Mouse (Mus musculus) neural tube, embryonic 15.5 days (tissue): ENCODE measurements around the gene Epha3. TPM values are rescaled to one million over a fixed set of nuclear protein-coding genes. Genes with fewer than 3 reads are reported as not detected.

Source experiments
- ATAC-seq: fragments of 200-750 bp; cut with Nextera tagmentation; 2 replicates; pipeline ENCODE4 v1.8.0; 2017; ENCODE audit warnings: mild to moderate bottlenecking, moderate TSS enrichment, moderate library complexity; ENCODE audit not compliant: low FRiP score
- H3K27ac ChIP-seq: fragments of 300-500 bp; sonication (generic); replicated peaks from 2 replicates; pipeline ENCODE4 v1.5.1; 2015; ENCODE audit warnings: mild to moderate bottlenecking, inconsistent platforms
- H3K27me3 ChIP-seq: fragments of 300-500 bp; sonication (generic); replicated peaks from 2 replicates; pipeline ENCODE4 v1.6.1; 2015; ENCODE audit warnings: inconsistent platforms
- H3K36me3 ChIP-seq: fragments of 300-500 bp; sonication (generic); 2 replicates; pipeline ENCODE4 v1.6.1; 2015; ENCODE audit warnings: inconsistent platforms
- H3K4me1 ChIP-seq: fragments of 300-500 bp; sonication (generic); 2 replicates; pipeline ENCODE4 v1.6.1; 2015; ENCODE audit warnings: inconsistent platforms
- H3K4me2 ChIP-seq: fragments of 300-500 bp; sonication (generic); 2 replicates; pipeline ENCODE4 v1.6.1; 2015; ENCODE audit warnings: inconsistent platforms, mild to moderate bottlenecking, moderate library complexity
- H3K4me3 ChIP-seq: fragments of 300-500 bp; sonication (generic); replicated peaks from 2 replicates; pipeline ENCODE4 v1.5.1; 2015; ENCODE audit warnings: mild to moderate bottlenecking, inconsistent platforms
- H3K9ac ChIP-seq: fragments of 300-500 bp; sonication (generic); replicated peaks from 2 replicates; pipeline ENCODE4 v1.6.1; 2015; ENCODE audit warnings: mild to moderate bottlenecking, inconsistent platforms
- H3K9me3 ChIP-seq: fragments of 300-500 bp; sonication (generic); replicated peaks from 2 replicates; pipeline ENCODE4 v1.6.1; 2016; ENCODE audit warnings: inconsistent platforms
- WGBS: fragments of 180-500 bp; shearing (Covaris S2); methylation state at CpG from one replicate; pipeline ENCODE4 v1.1.7; 2015; ENCODE audit warnings: mixed read lengths; 5-methylcytosine and 5-hydroxymethylcytosine counted together
- polyA plus RNA-seq: library from polyadenylated mRNA; unstranded; fragments of >200 nt; fragmentation: Nextera tagmentation; extraction: Ambion mirVana; gene quantifications from 2 replicates; pipeline ENCODE4 v1.2.1, GENCODE M21; 2015

Epha3 gene
- polyA plus RNA-seq: 13.6 and 14.0 TPM in 2 replicates

DNA sequence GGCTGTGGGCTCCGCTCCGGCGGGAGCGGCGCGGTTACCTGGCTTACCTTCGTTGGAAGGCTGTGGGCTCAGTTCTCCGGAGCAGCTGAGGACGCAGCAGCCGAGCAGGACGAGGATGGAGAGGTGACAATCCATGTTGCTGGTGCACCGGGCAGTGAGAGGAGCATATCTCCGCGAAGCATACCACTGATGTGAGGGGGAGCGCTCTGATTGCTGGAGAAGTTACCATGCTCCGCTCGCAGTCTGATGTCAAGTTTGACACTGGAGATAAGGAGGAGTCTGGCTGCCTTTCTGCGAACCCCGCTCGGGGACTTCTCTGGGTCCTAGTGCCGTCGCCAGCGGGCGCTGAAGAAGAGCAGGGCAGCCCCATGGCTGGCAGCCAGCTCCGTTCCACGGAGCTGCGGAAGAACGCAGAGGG is at the start of gene Epha3:
Gene Epha3, minus strand, starts transcription at position 263 of the 418 bp plus-strand sequence.
- peak within 1 kb of the TSS; percentile 74 for H3K27ac ChIP-seq
- no peaks in the 10 kb centered on the region for H3K9me3 ChIP-seq
- H3K4me2 ChIP-seq: peak within 1 kb of the TSS; percentile 86
- H3K4me3 ChIP-seq: peak within 1 kb of the TSS; percentile 69
- H3K27me3 ChIP-seq: no peaks in the 10 kb centered on the region
- H3K4me1 ChIP-seq: no peaks in the 10 kb centered on the region
- peak within 1 kb of the TSS; percentile 58 for H3K9ac ChIP-seq
- H3K36me3 ChIP-seq: no peaks in the 10 kb centered on the region
- ATAC-seq: peak; percentile 90
- WGBS: 0% methylated on average over 28 of the region's 28 CpGs

- Histone ChIP-seq H3K9me3 (no peaks in the 10 kb centered on the region), H3K27ac (no peak overlapping the region), H3K4me3 (no peak overlapping the region), H3K27me3 (no peaks in the 10 kb centered on the region), H3K4me1 (no peaks in the 10 kb centered on the region), H3K4me2 (peak overlapping the region; percentile 27), H3K36me3 (no peaks in the 10 kb centered on the region), H3K9ac (no peak overlapping the region)
- 49% methylated on average over 13 of the region's 13 CpGs for WGBS
- ATAC-seq: no peak
These were observed 39.5 kb upstream of the Epha3 start for GRCm38 (mm10) chr16:63903425-63903824.

- H3K27ac ChIP-seq: no peak overlapping the region
- H3K9me3 ChIP-seq: no peaks in the 10 kb centered on the region
- no peak overlapping the region for H3K4me3 ChIP-seq
- no peak overlapping the region for H3K9ac ChIP-seq
- 98% methylated on average over 1 of the region's 1 CpGs for WGBS
- ATAC-seq: no peak
- H3K36me3 ChIP-seq: no peaks in the 10 kb centered on the region
- H3K27me3 ChIP-seq: no peaks in the 10 kb centered on the region
- no peaks in the 10 kb centered on the region for H3K4me1 ChIP-seq
- H3K4me2 ChIP-seq: no peak overlapping the region
These were observed 17.2 kb upstream of the Epha3 start for GRCm38 (mm10) chr16:63881190-63881589.

DNA sequence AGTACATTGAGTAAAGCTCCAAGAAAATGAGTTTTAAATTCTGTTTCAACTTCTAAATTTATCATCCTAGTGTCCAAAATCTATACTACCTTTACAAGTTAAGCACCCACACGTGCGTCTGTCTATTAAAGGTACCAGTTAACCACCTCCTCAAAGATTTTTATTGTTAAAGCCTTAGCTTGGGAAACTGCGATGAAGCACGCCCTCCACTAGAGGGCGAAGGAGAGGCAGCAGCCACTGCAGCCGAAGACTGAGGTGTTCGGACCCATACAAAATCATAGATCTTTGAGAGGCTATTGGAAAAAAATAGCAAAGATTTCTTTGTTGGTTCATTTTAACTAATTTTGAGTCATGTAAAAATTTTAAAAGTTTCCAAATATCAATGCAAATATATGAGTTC is 8.3 kb upstream of the Epha3 start:
- Histone ChIP-seq H3K36me3 (no peaks in the 10 kb centered on the region), H3K4me1 (no peaks in the 10 kb centered on the region), H3K27ac (no peak overlapping the region), H3K9ac (no peak overlapping the region), H3K27me3 (no peaks in the 10 kb centered on the region), H3K4me3 (no peak overlapping the region), H3K4me2 (no peak overlapping the region), H3K9me3 (no peaks in the 10 kb centered on the region)
- ATAC-seq: no peak
- WGBS: 12% methylated on average over 7 of the region's 7 CpGs

DNA sequence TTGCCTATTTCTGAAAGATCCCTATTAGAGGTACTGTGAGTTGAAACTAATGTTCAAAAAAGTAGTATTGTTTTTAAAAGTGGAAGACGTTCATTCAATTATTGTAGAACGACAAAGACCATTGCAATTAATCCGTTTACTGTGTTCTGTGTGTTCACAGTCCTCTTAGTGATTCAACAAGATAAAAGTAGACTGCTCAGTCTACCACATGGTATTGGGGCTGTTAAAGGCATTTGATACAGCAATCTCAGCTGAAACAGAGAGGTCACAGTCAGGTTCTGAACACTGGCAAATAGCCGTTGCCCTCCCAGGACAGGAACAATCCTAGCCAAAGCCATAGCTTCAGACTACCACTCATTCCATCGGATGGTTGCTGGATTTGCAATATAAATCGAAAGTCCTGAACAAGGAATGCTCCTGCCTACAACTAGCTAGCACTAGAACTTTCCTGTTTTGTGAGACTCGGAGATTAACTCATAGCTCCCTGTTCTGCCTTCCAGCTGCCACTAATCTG is 545 bp upstream of the Epha3 start:
- Histone ChIP-seq H3K4me2 (peak overlapping the region; percentile 86), H3K9ac (peak overlapping the region; percentile 58; the same call in 1 of the 2 replicates), H3K4me1 (no peaks in the 10 kb centered on the region), H3K9me3 (no peaks in the 10 kb centered on the region), H3K4me3 (peak overlapping the region; percentile 69), H3K36me3 (no peaks in the 10 kb centered on the region), H3K27me3 (no peaks in the 10 kb centered on the region), H3K27ac (no peak overlapping the region)
- peak; percentile 48; the same call in 1 of the 2 replicates for ATAC-seq
- WGBS: 29% methylated on average over 7 of the region's 7 CpGs

- Histone ChIP-seq H3K4me1 (peaks cover under 1% of the 10 kb centered on the region; the same call in 1 of the 2 replicates), H3K9ac (peak overlapping the region; percentile 58), H3K9me3 (no peaks in the 10 kb centered on the region), H3K27ac (no peak overlapping the region), H3K36me3 (no peaks in the 10 kb centered on the region), H3K4me2 (peak overlapping the region; percentile 86), H3K27me3 (no peaks in the 10 kb centered on the region), H3K4me3 (peak overlapping the region; percentile 69)
- peak; percentile 71 for ATAC-seq
- WGBS: under 1% methylated on average over 12 of the region's 12 CpGs
These were observed 794 bp downstream of the Epha3 start for GRCm38 (mm10) chr16:63863181-63863580.

GRCm38 (mm10) chr16:63857561-63857960 is 6.4 kb downstream of the Epha3 start:
- Histone ChIP-seq H3K27ac (peak overlapping the region; percentile 87), H3K36me3 (no peaks in the 10 kb centered on the region), H3K4me2 (peak overlapping the region; percentile 87), H3K27me3 (no peaks in the 10 kb centered on the region), H3K9me3 (no peaks in the 10 kb centered on the region), H3K4me3 (peak overlapping the region; percentile 74), H3K9ac (peak overlapping the region; percentile 83), H3K4me1 (peaks cover 12% of the 10 kb centered on the region; the same call in 1 of the 2 replicates)
- 1% methylated on average over 11 of the region's 11 CpGs for WGBS
- peak; percentile 56 for ATAC-seq

GRCm38 (mm10) chr16:63856658-63857552 is 7.1 kb downstream of the Epha3 start:
- Histone ChIP-seq H3K9ac (peak overlapping the region; percentile 83), H3K27me3 (no peaks in the 10 kb centered on the region), H3K4me2 (peak overlapping the region; percentile 87), H3K4me3 (peak overlapping the region; percentile 74), H3K27ac (peak overlapping the region; percentile 87), H3K4me1 (peaks cover 12% of the 10 kb centered on the region; the same call in 1 of the 2 replicates), H3K9me3 (no peaks in the 10 kb centered on the region), H3K36me3 (no peaks in the 10 kb centered on the region)
- WGBS: 2% methylated on average over 33 of the region's 33 CpGs
- ATAC-seq: peak; percentile 96

DNA sequence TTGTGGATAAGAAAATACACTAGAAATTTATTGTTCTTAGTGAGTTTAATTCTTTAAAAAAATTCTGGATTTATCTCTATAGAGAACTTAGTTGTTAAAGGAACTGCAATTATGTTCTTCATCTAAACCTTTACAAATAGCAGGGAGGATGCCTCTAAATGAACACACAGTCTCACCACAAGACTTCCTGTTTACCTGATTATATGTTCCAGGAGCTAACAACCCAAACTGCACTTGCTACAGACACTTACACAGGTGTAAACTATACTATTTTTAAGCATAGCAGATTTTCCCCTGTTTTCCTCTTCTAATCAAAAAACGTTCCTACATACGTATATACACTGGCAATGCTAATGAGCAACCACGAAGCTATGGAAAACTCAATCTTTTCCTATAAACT is 13.7 kb downstream of the Epha3 start:
- ATAC-seq: no peak
- no peak overlapping the region for H3K27ac ChIP-seq
- no peak overlapping the region for H3K4me3 ChIP-seq
- H3K4me1 ChIP-seq: no peaks in the 10 kb centered on the region
- WGBS: 88% methylated on average over 3 of the region's 3 CpGs
- H3K9ac ChIP-seq: no peak overlapping the region
- no peaks in the 10 kb centered on the region for H3K27me3 ChIP-seq
- no peaks in the 10 kb centered on the region for H3K36me3 ChIP-seq
- H3K9me3 ChIP-seq: no peaks in the 10 kb centered on the region
- no peak overlapping the region for H3K4me2 ChIP-seq

GRCm38 (mm10) chr16:63842911-63843310 is 21.1 kb downstream of the Epha3 start:
- H3K36me3 ChIP-seq: no peaks in the 10 kb centered on the region
- no peak overlapping the region for H3K9ac ChIP-seq
- no peak overlapping the region for H3K27ac ChIP-seq
- no peak for ATAC-seq
- H3K27me3 ChIP-seq: no peaks in the 10 kb centered on the region
- no peak overlapping the region for H3K4me3 ChIP-seq
- 87% methylated on average over 2 of the region's 2 CpGs for WGBS
- no peaks in the 10 kb centered on the region for H3K4me1 ChIP-seq
- H3K4me2 ChIP-seq: no peak overlapping the region
- no peaks in the 10 kb centered on the region for H3K9me3 ChIP-seq

DNA sequence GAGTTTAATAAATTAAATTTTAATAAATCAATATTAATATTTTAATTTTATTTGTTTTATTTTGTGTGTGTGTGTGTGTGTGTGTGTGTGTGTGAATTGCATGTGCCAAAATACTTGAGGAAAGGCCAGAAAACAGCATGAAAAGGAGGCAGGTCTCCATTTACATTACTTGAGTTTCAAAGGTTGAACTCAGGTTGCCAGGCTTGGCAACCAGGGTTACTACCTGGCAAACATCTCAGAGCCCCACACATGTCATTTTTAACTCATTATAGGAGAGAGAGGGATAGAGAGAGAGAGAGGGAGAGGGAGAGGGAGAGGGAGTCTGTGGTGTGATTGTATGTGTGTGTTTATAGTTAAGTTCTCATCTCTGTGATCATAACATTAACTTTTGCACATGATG is 26.5 kb downstream of the Epha3 start:
- no peak for ATAC-seq
- H3K36me3 ChIP-seq: no peaks in the 10 kb centered on the region
- no peaks in the 10 kb centered on the region for H3K27me3 ChIP-seq
- no peaks in the 10 kb centered on the region for H3K9me3 ChIP-seq
- no peak overlapping the region for H3K4me2 ChIP-seq
- H3K4me1 ChIP-seq: no peaks in the 10 kb centered on the region
- H3K4me3 ChIP-seq: no peak overlapping the region
- no peak overlapping the region for H3K27ac ChIP-seq
- H3K9ac ChIP-seq: no peak overlapping the region

DNA sequence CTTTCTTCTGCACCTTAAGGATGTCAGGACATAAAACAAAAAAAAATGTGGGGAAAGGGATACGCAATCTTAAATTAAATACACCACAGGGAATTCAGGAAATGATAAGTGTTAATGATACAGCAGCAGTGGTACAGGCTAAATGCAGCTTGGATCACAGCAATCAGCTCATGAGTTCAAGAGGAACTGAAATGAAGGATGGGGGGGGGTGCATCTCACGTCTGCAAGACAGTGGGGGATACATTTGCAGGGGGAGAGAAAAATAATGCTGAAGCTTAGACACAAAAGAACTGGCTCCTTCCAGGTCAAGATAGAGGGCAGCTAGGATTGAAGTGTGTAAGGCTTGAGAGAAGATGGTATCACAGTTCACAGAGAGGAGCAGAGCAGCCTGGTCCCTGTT is 42.8 kb downstream of the Epha3 start:
- no peak overlapping the region for H3K27ac ChIP-seq
- no peak overlapping the region for H3K9ac ChIP-seq
- no peak for ATAC-seq
- H3K4me2 ChIP-seq: no peak overlapping the region
- H3K27me3 ChIP-seq: no peaks in the 10 kb centered on the region
- H3K4me3 ChIP-seq: no peak overlapping the region
- 0 out of 2 replicates have a peak, but pooled peaks cover 5% of the 10 kb centered on the region for H3K4me1 ChIP-seq
- WGBS: 25% methylated on average over 2 of the region's 2 CpGs
- H3K9me3 ChIP-seq: no peaks in the 10 kb centered on the region
- H3K36me3 ChIP-seq: no peaks in the 10 kb centered on the region
